Mouse (Mus musculus): ENCODE data around the gene Ctbp1. TPM values are rescaled to one million over a fixed set of nuclear protein-coding genes. Genes with fewer than 3 reads are reported as not detected.

Ctbp1 gene
- polyA plus RNA-seq, 1 experiment from 2014 or later, result 91.1 TPM

DNA sequence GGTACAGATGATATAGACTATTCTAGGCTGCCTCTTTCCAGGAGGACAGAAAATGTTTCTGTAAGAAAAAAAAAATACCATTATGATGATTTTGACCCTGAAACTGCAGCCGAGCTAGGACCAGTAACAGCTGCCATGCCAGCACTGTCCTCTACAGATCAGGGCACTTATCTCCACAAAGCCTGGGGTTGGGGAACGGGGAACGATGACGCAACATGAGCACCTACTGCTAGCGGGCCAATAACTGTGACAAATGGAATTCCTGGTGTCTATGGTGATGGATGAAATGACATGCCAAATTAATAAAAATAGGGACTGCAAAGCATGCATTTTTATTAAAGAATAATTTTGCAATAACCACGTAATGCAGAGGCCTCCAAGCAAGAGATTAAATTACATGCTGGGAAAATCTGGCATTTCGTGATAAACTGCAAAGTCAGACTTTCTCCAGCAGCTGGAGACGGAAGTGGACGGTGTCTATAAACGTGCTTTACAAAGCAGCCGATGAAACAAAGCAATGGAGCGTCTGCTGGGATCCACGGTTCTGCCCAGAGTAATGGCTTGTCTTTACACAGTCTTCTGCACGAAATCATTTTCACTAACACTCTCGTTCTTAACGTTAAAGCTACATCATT, 19.1 kb upstream of the Ctbp1 start:
- TF ChIP-seq EP300 (IDR thresholded peaks at IDR 0.05; ENCODE audit: low read depth), result no peak
- no peak for TF ChIP-seq CTCF (IDR thresholded peaks at IDR 0.05; ENCODE audit: low read depth)
- Histone ChIP-seq H3K27me3 (ENCODE audit: insufficient read depth, low read length) (no peaks in the 10 kb centered on the region), H3K4me1 (ENCODE audit: insufficient read depth) (no peaks in the 10 kb centered on the region), H3K9me3 (ENCODE audit: low read length) (no peaks in the 10 kb centered on the region), H3K27ac (ENCODE audit: low read depth) (no peak overlapping the region), H3K4me3 (ENCODE audit: low read depth, low read length) (no peak overlapping the region), H3K9ac (replicated peaks) (no peak overlapping the region), H3K4me2 (ENCODE audit: low read depth, low read length) (no peak overlapping the region), H3K36me3 (replicated peaks; ENCODE audit: insufficient read depth, low read length) (no peaks in the 10 kb centered on the region)
- ATAC-seq (no peak), DNase-seq (no peak)
- 59% methylated on average over 16 of the region's 16 CpGs for WGBS (ENCODE audit: insufficient replicate concordance)

DNA sequence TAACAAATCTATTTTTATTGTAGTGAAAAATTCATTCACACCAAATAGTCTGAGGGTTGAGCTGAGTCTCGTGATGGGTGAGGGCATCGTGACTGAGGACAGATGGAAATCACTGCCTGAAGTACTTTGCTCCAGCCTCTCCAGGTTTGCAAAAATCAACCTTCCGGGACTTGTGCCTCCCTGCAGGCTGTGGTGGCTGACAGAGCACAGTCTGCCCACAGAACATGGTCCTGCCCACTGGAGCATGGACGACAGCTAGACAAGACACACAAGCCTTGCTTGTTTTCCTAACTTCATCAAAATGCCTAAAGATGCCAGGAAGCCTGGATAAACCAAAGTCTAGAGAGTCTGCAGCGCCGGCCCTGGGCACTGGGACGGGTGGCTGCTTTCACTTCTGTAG, 9.2 kb upstream of the Ctbp1 start:
- DNase-seq (no peak), ATAC-seq (no peak)
- TF ChIP-seq EP300 (IDR thresholded peaks at IDR 0.05; ENCODE audit: low read depth) (no peak), CTCF (IDR thresholded peaks at IDR 0.05; ENCODE audit: low read depth) (no peak)
- Histone ChIP-seq H3K4me3 (ENCODE audit: low read depth, low read length) (no peak overlapping the region), H3K27me3 (ENCODE audit: insufficient read depth, low read length) (no peaks in the 10 kb centered on the region), H3K4me1 (ENCODE audit: insufficient read depth) (no peaks in the 10 kb centered on the region), H3K36me3 (replicated peaks; ENCODE audit: insufficient read depth, low read length) (no peaks in the 10 kb centered on the region), H3K9ac (replicated peaks) (no peak overlapping the region), H3K9me3 (ENCODE audit: low read length) (no peaks in the 10 kb centered on the region), H3K4me2 (ENCODE audit: low read depth, low read length) (no peak overlapping the region), H3K27ac (ENCODE audit: low read depth) (no peak overlapping the region)
- WGBS (ENCODE audit: insufficient replicate concordance), result 65% methylated on average over 7 of the region's 7 CpGs

DNA sequence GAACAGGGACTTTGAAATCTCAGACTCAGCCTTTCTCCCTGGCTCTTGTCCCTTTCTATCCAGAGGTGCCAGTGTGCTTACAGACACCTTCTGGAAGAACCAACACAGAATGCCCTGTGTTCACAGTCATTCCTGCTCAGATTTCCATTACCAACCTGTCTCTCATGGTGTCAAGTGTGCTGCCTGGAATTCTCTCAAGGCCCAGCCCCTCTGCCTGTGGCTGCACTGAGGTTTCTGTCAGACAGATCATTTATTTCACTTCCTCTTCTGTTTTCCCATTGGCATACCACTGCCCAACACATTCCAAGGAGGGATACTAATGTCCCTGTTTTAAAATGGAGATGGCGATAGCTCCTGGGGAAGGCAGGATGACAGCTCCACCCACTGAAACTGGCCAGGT, 6.6 kb upstream of the Ctbp1 start:
- Histone ChIP-seq H3K36me3 (replicated peaks; ENCODE audit: insufficient read depth, low read length) (no peaks in the 10 kb centered on the region), H3K27me3 (ENCODE audit: insufficient read depth, low read length) (no peaks in the 10 kb centered on the region), H3K9ac (replicated peaks) (no peak overlapping the region), H3K27ac (ENCODE audit: low read depth) (no peak overlapping the region), H3K4me2 (ENCODE audit: low read depth, low read length) (no peak overlapping the region), H3K9me3 (ENCODE audit: low read length) (no peaks in the 10 kb centered on the region), H3K4me1 (ENCODE audit: insufficient read depth) (no peaks in the 10 kb centered on the region), H3K4me3 (ENCODE audit: low read depth, low read length) (no peak overlapping the region)
- ATAC-seq (no peak), DNase-seq (no peak)
- 67% methylated on average over 1 of the region's 1 CpGs for WGBS (ENCODE audit: insufficient replicate concordance)
- TF ChIP-seq CTCF (IDR thresholded peaks at IDR 0.05; ENCODE audit: low read depth), result no peak
- TF ChIP-seq EP300 (IDR thresholded peaks at IDR 0.05; ENCODE audit: low read depth), result no peak

DNA sequence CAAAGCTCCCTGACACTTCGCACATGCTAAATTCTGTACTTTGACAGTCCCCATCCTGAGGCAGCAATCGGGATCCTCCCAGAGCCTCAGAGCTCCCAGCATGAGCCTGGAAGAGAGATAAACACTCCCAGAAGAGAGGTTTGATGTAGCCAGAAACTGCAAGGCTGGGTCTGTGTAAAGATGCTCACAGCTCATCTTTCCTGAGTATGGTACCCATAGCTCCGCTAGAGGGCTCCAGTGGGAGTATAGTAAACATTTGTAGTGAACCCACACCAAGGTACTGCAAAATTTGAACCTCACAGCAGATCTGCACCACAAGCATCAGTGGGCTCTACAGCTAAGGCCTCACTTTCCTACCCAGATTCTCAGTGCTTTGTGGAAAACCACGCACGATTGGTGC, 4.2 kb upstream of the Ctbp1 start:
- Histone ChIP-seq H3K36me3 (replicated peaks; ENCODE audit: insufficient read depth, low read length) (no peaks in the 10 kb centered on the region), H3K4me2 (ENCODE audit: low read depth, low read length) (no peak overlapping the region), H3K9me3 (ENCODE audit: low read length) (no peaks in the 10 kb centered on the region), H3K4me1 (ENCODE audit: insufficient read depth) (peaks cover 4% of the 10 kb centered on the region; the same call in 1 of the 2 replicates), H3K9ac (replicated peaks) (no peak overlapping the region), H3K4me3 (ENCODE audit: low read depth, low read length) (no peak overlapping the region), H3K27me3 (ENCODE audit: insufficient read depth, low read length) (no peaks in the 10 kb centered on the region), H3K27ac (ENCODE audit: low read depth) (no peak overlapping the region)
- ATAC-seq, result no peak
- TF ChIP-seq CTCF (IDR thresholded peaks at IDR 0.05; ENCODE audit: low read depth), result peak; percentile 60
- no peak for TF ChIP-seq EP300 (IDR thresholded peaks at IDR 0.05; ENCODE audit: low read depth)
- WGBS (ENCODE audit: insufficient replicate concordance), result 57% methylated on average over 5 of the region's 5 CpGs
- DNase-seq, result no peak

DNA sequence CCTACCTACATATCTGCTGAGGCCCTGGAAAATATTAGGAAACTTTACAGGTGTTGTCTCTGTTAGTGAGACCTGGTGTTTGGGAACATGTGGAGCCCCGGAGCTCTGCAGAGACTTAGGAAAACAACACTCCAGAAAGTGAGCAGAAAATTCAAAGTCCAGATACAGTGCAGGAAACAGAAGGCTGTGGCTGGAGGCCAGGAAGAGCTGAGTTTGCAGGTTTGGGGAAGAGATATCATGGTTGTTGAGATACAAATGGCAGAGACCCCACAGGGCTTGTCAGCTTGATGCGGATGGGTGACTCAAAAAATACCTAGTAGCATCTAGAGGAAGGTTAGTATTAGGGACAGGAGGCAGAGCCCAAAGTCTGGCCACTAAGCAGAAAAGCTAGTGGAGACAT, 2.5 kb upstream of the Ctbp1 start:
- no peak for TF ChIP-seq CTCF (IDR thresholded peaks at IDR 0.05; ENCODE audit: low read depth)
- TF ChIP-seq EP300 (IDR thresholded peaks at IDR 0.05; ENCODE audit: low read depth), result no peak
- 38% methylated on average over 2 of the region's 2 CpGs for WGBS (ENCODE audit: insufficient replicate concordance)
- peaks cover 10% of the 10 kb centered on the region; the same call in 1 of the 2 replicates for H3K36me3 ChIP-seq (replicated peaks; ENCODE audit: insufficient read depth, low read length)
- peaks cover 16% of the 10 kb centered on the region for H3K4me1 ChIP-seq (ENCODE audit: insufficient read depth)
- no peak overlapping the region for H3K27ac ChIP-seq (ENCODE audit: low read depth)
- no peak for DNase-seq
- H3K9ac ChIP-seq (replicated peaks), result no peak overlapping the region
- ATAC-seq, result no peak
- no peaks in the 10 kb centered on the region for H3K27me3 ChIP-seq (ENCODE audit: insufficient read depth, low read length)
- H3K4me2 ChIP-seq (ENCODE audit: low read depth, low read length), result no peak overlapping the region
- H3K9me3 ChIP-seq (ENCODE audit: low read length), result no peaks in the 10 kb centered on the region
- no peak overlapping the region for H3K4me3 ChIP-seq (ENCODE audit: low read depth, low read length)

DNA sequence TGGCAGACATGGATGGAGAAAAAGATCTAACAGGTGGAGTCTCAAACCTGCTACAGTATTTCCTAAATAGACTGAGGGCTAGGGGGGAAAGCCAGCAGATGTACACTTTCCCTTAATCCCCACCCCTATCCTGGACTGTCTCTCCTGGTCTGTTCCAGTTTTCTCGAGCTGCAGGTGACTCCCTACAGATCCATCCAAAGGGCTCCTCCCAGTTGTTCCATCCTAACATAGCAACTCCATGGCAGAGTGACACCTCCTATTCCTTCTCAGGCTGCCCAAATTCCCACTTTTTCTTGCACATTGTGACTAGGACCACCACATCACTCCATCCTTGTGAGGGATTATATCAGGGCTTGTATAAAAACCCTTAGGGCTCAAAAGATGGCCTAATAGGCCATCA, 960 bp upstream of the Ctbp1 start:
- H3K9me3 ChIP-seq (ENCODE audit: low read length), result no peaks in the 10 kb centered on the region
- H3K27me3 ChIP-seq (ENCODE audit: insufficient read depth, low read length), result no peaks in the 10 kb centered on the region
- no peak overlapping the region for H3K9ac ChIP-seq (replicated peaks)
- H3K27ac ChIP-seq (ENCODE audit: low read depth), result no peak overlapping the region
- DNase-seq, result no peak
- peak overlapping the region; percentile 95 for H3K4me3 ChIP-seq (ENCODE audit: low read depth, low read length)
- peaks cover 31% of the 10 kb centered on the region for H3K4me1 ChIP-seq (ENCODE audit: insufficient read depth)
- H3K4me2 ChIP-seq (ENCODE audit: low read depth, low read length), result peak overlapping the region; percentile 80
- TF ChIP-seq EP300 (IDR thresholded peaks at IDR 0.05; ENCODE audit: low read depth), result no peak
- no peak for TF ChIP-seq CTCF (IDR thresholded peaks at IDR 0.05; ENCODE audit: low read depth)
- 32% methylated on average over 1 of the region's 1 CpGs for WGBS (ENCODE audit: insufficient replicate concordance)
- H3K36me3 ChIP-seq (replicated peaks; ENCODE audit: insufficient read depth, low read length), result peaks cover 11% of the 10 kb centered on the region; the same call in 1 of the 2 replicates
- no peak for ATAC-seq
